Mouse (Mus musculus): Measurements from ENCODE around the gene Cars. TPM values are rescaled to one million over a fixed set of nuclear protein-coding genes. Genes with fewer than 3 reads are reported as not detected.

The Cars gene
- 65.7 TPM for total RNA-seq (2023)

GRCm38 (mm10) chr7:143599428-143600230, at the start of gene Cars:
Gene Cars (minus strand): TSS chr7:143600090.

GRCm38 (mm10) chr7:143649034-143649768, 49.3 kb upstream of the Cars start, which contains the start of gene Tnfrsf22:
Gene Tnfrsf22 (minus strand): TSS chr7:143649661.

GRCm38 (mm10) chr7:143628540-143628939, 28.6 kb upstream of the Cars start, which contains the start of gene Tnfrsf26:
Gene Tnfrsf26 (minus strand): TSS chr7:143628722.

GRCm38 (mm10) chr7:143548976-143549457, 50.9 kb downstream of the Cars start, which contains the start of gene Nap1l4:
Gene Nap1l4 (minus strand): TSS chr7:143549106.

Other genes starting within 250 kb of the Cars start
- 3.0 TPM for gene Cdkn1c, start 139.0 kb downstream of the Cars start, total RNA-seq (2023)
- not detected for gene Slc22a18, start 126.4 kb downstream of the Cars start, total RNA-seq (2023)
- gene Phlda2, start 96.9 kb downstream of the Cars start, total RNA-seq (2023): not detected
- gene Nap1l4, start 51.0 kb downstream of the Cars start, total RNA-seq (2023): 245 TPM
- 29.8 TPM for gene Tnfrsf26, start 28.6 kb upstream of the Cars start, total RNA-seq (2023)
- 19.1 TPM for gene Tnfrsf22, start 49.6 kb upstream of the Cars start, total RNA-seq (2023)
- gene Tnfrsf23, start 85.8 kb upstream of the Cars start, total RNA-seq (2023): 4.3 TPM
- 32.5 TPM for gene Osbpl5, start 156.9 kb upstream of the Cars start, total RNA-seq (2023)
- gene Mrgprg, start 166.9 kb upstream of the Cars start, total RNA-seq (2023): not detected
- 1.1 TPM for gene Mrgpre, start 184.4 kb upstream of the Cars start, total RNA-seq (2023)
- 16.5 TPM for gene Nadsyn1, start 222.8 kb upstream of the Cars start, total RNA-seq (2023)
- gene Dhcr7, start 223.1 kb upstream of the Cars start, total RNA-seq (2023): 30.3 TPM

All from CD4-positive naive resting alpha-beta T cell, adult 57 days (primary cell).